Mouse (Mus musculus): Measurements from ENCODE around the gene Slc15a3. TPM values are rescaled to one million over a fixed set of nuclear protein-coding genes. Genes with fewer than 3 reads are reported as not detected.

Gene Slc15a3
- polyA plus RNA-seq, 1 experiment from 2014 or later, result 0.85 TPM

DNA sequence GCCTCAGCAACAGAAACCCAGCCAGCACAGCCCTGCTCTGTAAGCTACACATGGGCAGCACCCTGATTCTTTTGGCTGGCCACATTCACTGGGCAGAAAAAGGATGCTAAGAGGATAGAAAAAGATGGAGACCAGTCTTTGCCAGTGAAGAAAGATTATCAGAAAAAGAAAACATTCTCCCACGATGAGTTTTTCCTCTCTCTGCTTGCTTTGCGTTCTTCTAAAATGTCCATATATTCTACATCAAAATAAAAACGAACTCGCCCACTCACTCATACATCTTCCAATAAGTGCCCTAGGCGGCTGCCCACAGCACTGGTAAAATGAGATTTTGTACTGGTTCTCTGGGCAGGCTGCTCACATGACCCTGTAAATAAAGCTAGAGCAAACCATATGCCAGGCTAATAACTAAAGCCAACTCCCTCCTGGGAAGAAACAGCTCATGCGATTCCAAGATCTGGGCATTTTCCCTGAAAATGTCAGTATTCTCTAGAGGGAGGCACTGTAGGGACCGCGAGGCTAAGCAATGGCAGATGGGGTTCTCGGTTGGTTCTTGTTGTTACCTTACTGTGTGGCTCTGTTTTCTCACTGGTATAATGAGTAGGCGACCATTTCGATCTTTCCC, 33.8 kb upstream of the Slc15a3 start:
- H3K4me2 ChIP-seq (replicated peaks; ENCODE audit: low read depth, low read length), result no peak overlapping the region
- H3K27me3 ChIP-seq (ENCODE audit: insufficient read depth, low read length), result no peaks in the 10 kb centered on the region
- ATAC-seq (ENCODE audit: low FRiP score, low TSS enrichment), result no peak
- 79% methylated on average over 11 of the region's 11 CpGs for WGBS
- H3K9ac ChIP-seq (replicated peaks; ENCODE audit: low read length), result no peak overlapping the region
- H3K27ac ChIP-seq (ENCODE audit: low read length), result no peak overlapping the region
- H3K4me1 ChIP-seq (ENCODE audit: insufficient read depth, low read length), result no peaks in the 10 kb centered on the region
- no peak overlapping the region for H3K4me3 ChIP-seq (ENCODE audit: low read length)
- H3K36me3 ChIP-seq (ENCODE audit: insufficient read depth, low read length), result no peaks in the 10 kb centered on the region
- H3K9me3 ChIP-seq (ENCODE audit: low read length), result no peaks in the 10 kb centered on the region

DNA sequence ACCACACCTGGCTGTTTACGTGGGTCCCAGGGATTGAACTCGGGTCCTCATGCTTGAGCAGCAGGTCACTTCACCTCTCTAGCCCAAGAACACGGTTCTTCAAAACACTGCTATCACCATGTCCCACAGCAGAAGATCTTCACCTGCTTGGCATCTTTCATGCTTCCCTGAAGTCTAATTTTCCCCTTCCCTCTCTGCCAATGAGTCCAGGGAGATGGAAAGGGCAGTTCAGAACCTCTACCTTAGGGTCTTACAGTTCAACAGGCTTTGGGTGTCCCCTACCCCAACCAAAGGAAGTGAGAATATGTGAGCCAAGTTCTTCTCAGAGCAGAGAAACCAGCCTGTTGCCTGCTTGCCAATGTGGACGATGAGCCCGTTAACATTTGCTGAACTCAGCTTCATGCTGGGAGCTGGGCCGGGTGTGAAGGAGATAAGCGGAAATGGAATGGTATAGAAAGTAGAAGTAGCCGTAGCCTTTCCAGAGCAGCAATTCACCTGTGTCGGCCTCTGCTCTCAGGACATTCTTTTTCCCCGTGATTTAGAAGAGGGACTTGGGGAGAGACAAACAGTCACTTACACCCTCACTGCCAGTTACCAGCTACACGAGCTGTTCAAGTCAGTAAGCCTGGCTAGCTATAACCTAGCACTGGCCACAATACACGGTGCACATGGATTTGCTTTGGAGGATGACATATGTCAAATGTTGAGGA, 30.8 kb upstream of the Slc15a3 start:
- H3K9me3 ChIP-seq (ENCODE audit: low read length), result no peaks in the 10 kb centered on the region
- H3K4me3 ChIP-seq (ENCODE audit: low read length), result no peak overlapping the region
- no peak overlapping the region for H3K9ac ChIP-seq (replicated peaks; ENCODE audit: low read length)
- H3K4me2 ChIP-seq (replicated peaks; ENCODE audit: low read depth, low read length), result no peak overlapping the region
- no peak for ATAC-seq (ENCODE audit: low FRiP score, low TSS enrichment)
- 89% methylated on average over 12 of the region's 12 CpGs for WGBS
- no peak overlapping the region for H3K27ac ChIP-seq (ENCODE audit: low read length)
- H3K4me1 ChIP-seq (ENCODE audit: insufficient read depth, low read length), result no peaks in the 10 kb centered on the region
- H3K36me3 ChIP-seq (ENCODE audit: insufficient read depth, low read length), result no peaks in the 10 kb centered on the region
- H3K27me3 ChIP-seq (ENCODE audit: insufficient read depth, low read length), result no peaks in the 10 kb centered on the region

GRCm38 (mm10) chr19:10809428-10810175, 29.9 kb upstream of the Slc15a3 start:
- ATAC-seq (ENCODE audit: low FRiP score, low TSS enrichment), result no peak
- 77% methylated on average over 11 of the region's 11 CpGs for WGBS
- no peaks in the 10 kb centered on the region for H3K4me1 ChIP-seq (ENCODE audit: insufficient read depth, low read length)
- no peak overlapping the region for H3K4me2 ChIP-seq (replicated peaks; ENCODE audit: low read depth, low read length)
- H3K4me3 ChIP-seq (ENCODE audit: low read length), result no peak overlapping the region
- no peak overlapping the region for H3K27ac ChIP-seq (ENCODE audit: low read length)
- H3K27me3 ChIP-seq (ENCODE audit: insufficient read depth, low read length), result no peaks in the 10 kb centered on the region
- no peaks in the 10 kb centered on the region for H3K9me3 ChIP-seq (ENCODE audit: low read length)
- no peaks in the 10 kb centered on the region for H3K36me3 ChIP-seq (ENCODE audit: insufficient read depth, low read length)
- no peak overlapping the region for H3K9ac ChIP-seq (replicated peaks; ENCODE audit: low read length)

DNA sequence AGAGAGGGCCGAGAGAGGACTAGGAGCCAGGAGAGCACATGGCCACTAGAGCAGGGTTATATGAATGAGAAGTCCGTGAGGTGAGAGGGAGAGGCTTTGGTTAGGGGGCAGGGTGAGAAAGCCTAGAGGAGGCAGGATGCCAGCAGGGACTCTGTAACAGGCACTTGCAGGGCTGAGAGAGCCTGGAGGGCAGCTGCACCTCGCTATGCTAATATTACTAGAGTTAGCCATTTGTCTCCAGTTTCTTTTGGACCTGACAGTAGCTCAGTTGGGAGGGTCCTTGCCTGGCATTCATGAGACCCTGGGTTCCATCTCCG, 29.4 kb upstream of the Slc15a3 start:
- H3K27ac ChIP-seq (ENCODE audit: low read length), result no peak overlapping the region
- WGBS, result 63% methylated on average over 4 of the region's 4 CpGs
- H3K9me3 ChIP-seq (ENCODE audit: low read length), result no peaks in the 10 kb centered on the region
- no peak for ATAC-seq (ENCODE audit: low FRiP score, low TSS enrichment)
- H3K4me3 ChIP-seq (ENCODE audit: low read length), result no peak overlapping the region
- H3K27me3 ChIP-seq (ENCODE audit: insufficient read depth, low read length), result no peaks in the 10 kb centered on the region
- H3K4me1 ChIP-seq (ENCODE audit: insufficient read depth, low read length), result no peaks in the 10 kb centered on the region
- no peak overlapping the region for H3K9ac ChIP-seq (replicated peaks; ENCODE audit: low read length)
- no peaks in the 10 kb centered on the region for H3K36me3 ChIP-seq (ENCODE audit: insufficient read depth, low read length)
- H3K4me2 ChIP-seq (replicated peaks; ENCODE audit: low read depth, low read length), result no peak overlapping the region

DNA sequence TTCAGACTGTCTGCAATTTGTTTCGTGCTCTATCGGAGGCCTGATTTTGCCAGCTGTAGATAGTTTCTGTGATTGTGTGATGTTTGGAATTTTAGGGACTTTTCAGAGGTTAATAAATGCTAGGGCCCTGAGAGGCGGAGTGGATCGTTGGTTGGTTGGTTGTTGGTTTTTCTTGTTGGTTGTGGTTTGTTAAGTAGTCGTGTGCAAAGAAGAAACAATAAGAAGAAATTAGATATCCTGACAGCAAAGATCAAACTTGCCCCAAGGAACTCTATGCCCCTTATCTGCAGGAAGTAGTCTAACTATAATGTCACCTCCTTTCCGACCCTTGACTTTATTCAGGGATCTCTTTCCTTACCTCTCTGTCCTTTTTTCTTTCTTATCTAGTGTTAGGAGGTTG, 28.1 kb upstream of the Slc15a3 start:
- no peak for ATAC-seq (ENCODE audit: low FRiP score, low TSS enrichment)
- Histone ChIP-seq H3K9me3 (ENCODE audit: low read length) (no peaks in the 10 kb centered on the region), H3K9ac (replicated peaks; ENCODE audit: low read length) (no peak overlapping the region), H3K4me1 (ENCODE audit: insufficient read depth, low read length) (no peaks in the 10 kb centered on the region), H3K27me3 (ENCODE audit: insufficient read depth, low read length) (no peaks in the 10 kb centered on the region), H3K36me3 (ENCODE audit: insufficient read depth, low read length) (no peaks in the 10 kb centered on the region), H3K4me2 (replicated peaks; ENCODE audit: low read depth, low read length) (no peak overlapping the region), H3K27ac (ENCODE audit: low read length) (no peak overlapping the region), H3K4me3 (ENCODE audit: low read length) (no peak overlapping the region)
- 74% methylated on average over 6 of the region's 6 CpGs for WGBS

DNA sequence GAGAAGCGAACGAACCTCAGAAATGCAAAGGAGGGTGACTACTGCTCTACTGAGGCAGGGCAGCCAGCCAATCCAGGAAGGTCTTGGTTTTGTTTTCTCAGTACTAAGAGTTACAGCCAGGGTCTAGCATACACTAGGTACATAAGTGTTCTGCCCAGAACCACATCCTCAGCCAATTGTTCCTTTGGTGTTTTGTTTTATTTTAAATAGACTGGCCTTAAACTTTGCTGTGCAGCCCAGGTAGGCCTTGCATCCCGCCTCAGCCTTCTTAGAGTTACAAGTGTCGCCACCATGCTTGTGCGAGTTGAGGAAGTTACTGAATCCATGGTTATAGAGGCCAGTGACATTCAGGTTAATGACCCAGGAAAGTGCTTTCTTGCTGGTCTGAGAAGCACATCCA, 26.5 kb upstream of the Slc15a3 start:
- Histone ChIP-seq H3K27me3 (ENCODE audit: insufficient read depth, low read length) (no peaks in the 10 kb centered on the region), H3K4me3 (ENCODE audit: low read length) (no peak overlapping the region), H3K9me3 (ENCODE audit: low read length) (no peaks in the 10 kb centered on the region), H3K4me2 (replicated peaks; ENCODE audit: low read depth, low read length) (no peak overlapping the region), H3K4me1 (ENCODE audit: insufficient read depth, low read length) (peaks cover 3% of the 10 kb centered on the region; the same call in 1 of the 2 replicates), H3K27ac (ENCODE audit: low read length) (no peak overlapping the region), H3K9ac (replicated peaks; ENCODE audit: low read length) (no peak overlapping the region), H3K36me3 (ENCODE audit: insufficient read depth, low read length) (no peaks in the 10 kb centered on the region)
- WGBS, result 87% methylated on average over 5 of the region's 5 CpGs
- no peak for ATAC-seq (ENCODE audit: low FRiP score, low TSS enrichment)

DNA sequence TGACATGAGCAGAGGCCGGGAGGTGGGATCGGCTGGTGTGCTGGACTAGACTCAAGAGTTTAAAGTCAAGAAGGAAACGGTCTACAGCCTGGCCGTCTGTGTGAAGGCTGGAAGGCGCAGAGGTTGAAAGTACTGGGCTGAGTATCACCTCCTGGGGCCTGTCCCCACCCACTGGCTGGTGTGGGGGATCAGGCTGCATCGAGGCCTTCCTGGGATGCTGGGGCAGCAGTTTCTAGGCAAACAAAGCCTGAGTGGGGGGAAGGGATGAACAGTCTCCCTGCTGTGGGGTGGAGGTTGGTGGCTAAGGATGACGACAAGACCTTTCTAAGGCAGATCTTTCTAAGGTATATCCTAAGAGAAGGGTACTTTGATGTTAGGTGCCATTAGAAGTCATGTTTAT, 25.6 kb upstream of the Slc15a3 start:
- H3K27me3 ChIP-seq (ENCODE audit: insufficient read depth, low read length), result no peaks in the 10 kb centered on the region
- H3K4me2 ChIP-seq (replicated peaks; ENCODE audit: low read depth, low read length), result no peak overlapping the region
- H3K27ac ChIP-seq (ENCODE audit: low read length), result no peak overlapping the region
- no peak overlapping the region for H3K9ac ChIP-seq (replicated peaks; ENCODE audit: low read length)
- no peak overlapping the region for H3K4me3 ChIP-seq (ENCODE audit: low read length)
- no peaks in the 10 kb centered on the region for H3K36me3 ChIP-seq (ENCODE audit: insufficient read depth, low read length)
- WGBS, result 75% methylated on average over 7 of the region's 7 CpGs
- no peaks in the 10 kb centered on the region for H3K9me3 ChIP-seq (ENCODE audit: low read length)
- ATAC-seq (ENCODE audit: low FRiP score, low TSS enrichment), result no peak
- H3K4me1 ChIP-seq (ENCODE audit: insufficient read depth, low read length), result peaks cover 11% of the 10 kb centered on the region; the same call in 1 of the 2 replicates

GRCm38 (mm10) chr19:10815871-10816270, 23.7 kb upstream of the Slc15a3 start:
- Histone ChIP-seq H3K4me3 (ENCODE audit: low read length) (no peak overlapping the region), H3K27me3 (ENCODE audit: insufficient read depth, low read length) (no peaks in the 10 kb centered on the region), H3K4me1 (ENCODE audit: insufficient read depth, low read length) (peaks cover 11% of the 10 kb centered on the region; the same call in 1 of the 2 replicates), H3K36me3 (ENCODE audit: insufficient read depth, low read length) (no peaks in the 10 kb centered on the region), H3K4me2 (replicated peaks; ENCODE audit: low read depth, low read length) (no peak overlapping the region), H3K27ac (ENCODE audit: low read length) (no peak overlapping the region), H3K9ac (replicated peaks; ENCODE audit: low read length) (no peak overlapping the region), H3K9me3 (ENCODE audit: low read length) (no peaks in the 10 kb centered on the region)
- ATAC-seq (ENCODE audit: low FRiP score, low TSS enrichment), result no peak
- WGBS, result 79% methylated on average over 6 of the region's 6 CpGs

DNA sequence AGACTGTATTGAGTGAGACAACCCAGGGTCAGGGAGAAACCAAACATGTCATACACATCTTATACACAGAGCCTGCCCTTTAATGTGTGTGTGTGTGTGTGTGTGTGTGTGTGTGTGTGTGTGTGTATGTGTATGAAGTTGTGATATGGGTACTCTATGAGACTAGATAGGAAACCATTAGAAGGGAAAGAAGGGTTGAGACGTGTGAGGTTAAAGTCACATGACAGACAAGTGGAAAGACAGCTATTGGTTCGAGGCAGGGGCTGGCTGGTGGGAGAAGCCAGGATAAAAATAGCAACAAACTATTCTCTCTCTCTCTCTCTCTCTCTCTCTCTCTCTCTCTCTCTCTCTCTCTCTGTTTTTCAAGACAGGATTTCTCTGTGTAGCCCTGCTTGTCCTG, 23.1 kb upstream of the Slc15a3 start:
- no peak for ATAC-seq (ENCODE audit: low FRiP score, low TSS enrichment)
- Histone ChIP-seq H3K36me3 (ENCODE audit: insufficient read depth, low read length) (no peaks in the 10 kb centered on the region), H3K4me1 (ENCODE audit: insufficient read depth, low read length) (peaks cover 11% of the 10 kb centered on the region; the same call in 1 of the 2 replicates), H3K9ac (replicated peaks; ENCODE audit: low read length) (no peak overlapping the region), H3K27ac (ENCODE audit: low read length) (no peak overlapping the region), H3K27me3 (ENCODE audit: insufficient read depth, low read length) (no peaks in the 10 kb centered on the region), H3K4me3 (ENCODE audit: low read length) (no peak overlapping the region), H3K9me3 (ENCODE audit: low read length) (no peaks in the 10 kb centered on the region), H3K4me2 (replicated peaks; ENCODE audit: low read depth, low read length) (no peak overlapping the region)
- 70% methylated on average over 2 of the region's 2 CpGs for WGBS

All from kidney, embryonic 16.5 days (tissue).